Mouse (Mus musculus) MEL (cell line): ENCODE data around the gene Krtdap. TPM values are rescaled to one million over a fixed set of nuclear protein-coding genes. Genes with fewer than 3 reads are reported as not detected.
A peak's percentile ranks its signal among the peaks of the same experiment; 100 is the strongest.

Source experiments
- DNase-seq: peaks from one replicate; pipeline ENCODE4 v3.0.0; 2011; ENCODE audit warnings: low read depth, low spot score
- H3K27ac ChIP-seq: 2 replicates; pipeline ENCODE4 v1.5.1; 2012; ENCODE audit warnings: low read depth, mild to moderate bottlenecking, control low read depth, low read length, moderate library complexity; ENCODE audit not compliant: control insufficient read depth
- H3K27me3 ChIP-seq, 2 experiments: fragments of 150-350 bp in 1 of 2; sonication (generic) in 1 of 2; 2 replicates each; pipeline ENCODE4 v1.6.1; 2012; ENCODE audit warnings: low read length in 2 of 2, mild to moderate bottlenecking in 2 of 2, improper control_type of control experiment in 1 of 2, moderate library complexity in 1 of 2; ENCODE audit not compliant: insufficient read depth in 2 of 2, control insufficient read depth in 1 of 2
- H3K36me3 ChIP-seq, 2 experiments: 2 replicates each; pipeline ENCODE4 v1.6.1; 2012 to 2014; ENCODE audit warnings: low read length in 2 of 2, improper control_type of control experiment in 1 of 2, inconsistent platforms in 1 of 2, mild to moderate bottlenecking in 1 of 2; ENCODE audit not compliant: insufficient read depth in 2 of 2, control insufficient read depth in 1 of 2
- H3K4me1 ChIP-seq, 2 experiments: fragments of 150-350 bp in 1 of 2; sonication (generic) in 1 of 2; 2 replicates each; pipeline ENCODE4 v1.6.1; 2012; ENCODE audit warnings: low read length in 2 of 2, improper control_type of control experiment in 1 of 2, mild to moderate bottlenecking in 1 of 2; ENCODE audit not compliant: insufficient read depth in 2 of 2, control insufficient read depth in 1 of 2
- H3K4me3 ChIP-seq, 2 experiments: fragments of 150-350 bp in 1 of 2; sonication (generic) in 1 of 2; 2 replicates each; pipeline ENCODE4 v1.5.1; 2012; ENCODE audit warnings: low read depth in 2 of 2, low read length in 2 of 2, mild to moderate bottlenecking in 2 of 2, moderate library complexity in 2 of 2, control low read depth in 1 of 2, improper control_type of control experiment in 1 of 2; ENCODE audit not compliant: control insufficient read depth in 1 of 2, insufficient read depth in 1 of 2
- H3K79me2 ChIP-seq: 2 replicates; pipeline ENCODE4 v1.6.1; 2012; ENCODE audit warnings: mild to moderate bottlenecking, low read length, moderate library complexity; ENCODE audit not compliant: control insufficient read depth, poor library complexity, insufficient read depth
- H3K9ac ChIP-seq: 2 replicates; pipeline ENCODE4 v1.6.1; 2012; ENCODE audit warnings: low read depth, mild to moderate bottlenecking, control low read depth, low read length, moderate library complexity; ENCODE audit not compliant: control insufficient read depth, poor library complexity, severe bottlenecking
- H3K9me3 ChIP-seq: fragments of 150-350 bp; sonication (generic); replicated peaks from 2 replicates; pipeline ENCODE4 v1.6.1; 2012; ENCODE audit warnings: mild to moderate bottlenecking, low read length, improper control_type of control experiment, moderate library complexity; ENCODE audit not compliant: insufficient read depth
- CHD1 ChIP-seq: IDR thresholded peaks from 2 replicates; pipeline ENCODE4 v1.6.1; 2012; ENCODE audit warnings: low read depth, mild to moderate bottlenecking, inconsistent platforms, low read length, improper control_type of control experiment
- CTCF ChIP-seq, 3 experiments: IDR thresholded peaks in 2 of 3; conservative IDR thresholded peaks in 1 of 3; 2 replicates each; pipeline ENCODE4 v1.5.1; 2011 to 2012; ENCODE audit warnings: low read length in 3 of 3, low read depth in 2 of 3, mild to moderate bottlenecking in 2 of 3, improper control_type of control experiment in 1 of 3, inconsistent platforms in 1 of 3, mixed read lengths in 1 of 3, moderate library complexity in 1 of 3; ENCODE audit not compliant: control insufficient read depth in 1 of 3, insufficient read depth in 1 of 3, poor library complexity in 1 of 3, severe bottlenecking in 1 of 3
- E2F4 ChIP-seq: IDR thresholded peaks from 2 replicates; pipeline ENCODE4 v1.6.1; 2011; ENCODE audit warnings: low read depth, low read length, improper control_type of control experiment, borderline replicate concordance
- ETS1 ChIP-seq: IDR thresholded peaks from 2 replicates; pipeline ENCODE4 v1.6.1; 2012; ENCODE audit warnings: low read depth, mild to moderate bottlenecking, inconsistent platforms, low read length, improper control_type of control experiment, moderate library complexity
- JUND ChIP-seq: IDR thresholded peaks from 2 replicates; pipeline ENCODE4 v1.6.1; 2011; ENCODE audit warnings: low read depth, mild to moderate bottlenecking, improper control_type of control experiment, low read length
- KAT2A ChIP-seq: conservative IDR thresholded peaks from 2 replicates; pipeline ENCODE4 v1.6.1; 2012; ENCODE audit warnings: low read depth, low read length, improper control_type of control experiment, inconsistent platforms
- MAX ChIP-seq: IDR thresholded peaks from 2 replicates; pipeline ENCODE4 v1.6.1; 2011; ENCODE audit warnings: low read length, improper control_type of control experiment
- MEF2A ChIP-seq: IDR thresholded peaks from 2 replicates; pipeline ENCODE4 v1.6.1; 2014; ENCODE audit warnings: low read depth, mild to moderate bottlenecking, inconsistent platforms, low read length, improper control_type of control experiment; ENCODE audit not compliant: poor library complexity, insufficient replicate concordance, severe bottlenecking; ENCODE audit errors: extremely low read depth
- MXI1 ChIP-seq: IDR thresholded peaks from 2 replicates; pipeline ENCODE4 v1.6.1; 2011; ENCODE audit warnings: mild to moderate bottlenecking, low read depth, low read length, improper control_type of control experiment
- RAD21 ChIP-seq: IDR thresholded peaks from 2 replicates; pipeline ENCODE4 v1.6.1; 2011; ENCODE audit warnings: mild to moderate bottlenecking, low read depth, low read length, improper control_type of control experiment
- RCOR1 ChIP-seq: IDR thresholded peaks from 2 replicates; pipeline ENCODE4 v1.6.1; 2012; ENCODE audit warnings: low read depth, mild to moderate bottlenecking, inconsistent platforms, low read length, improper control_type of control experiment
- SMC3 ChIP-seq: IDR thresholded peaks from 2 replicates; pipeline ENCODE4 v1.6.1; 2011; ENCODE audit warnings: low read depth, low read length, improper control_type of control experiment
- TAL1 ChIP-seq: IDR thresholded peaks from 2 replicates; pipeline ENCODE4 v1.6.1; 2012; ENCODE audit warnings: mild to moderate bottlenecking, inconsistent platforms, low read length, moderate library complexity, mixed read lengths
- USF1 ChIP-seq: IDR thresholded peaks from 2 replicates; pipeline ENCODE4 v1.6.1; 2014; ENCODE audit warnings: low read depth, mild to moderate bottlenecking, inconsistent platforms, low read length, improper control_type of control experiment, moderate library complexity
- ZC3H11A ChIP-seq: IDR thresholded peaks from 2 replicates; pipeline ENCODE4 v1.6.1; 2012; ENCODE audit warnings: low read depth, mild to moderate bottlenecking, inconsistent platforms, low read length, improper control_type of control experiment
- ZKSCAN1 ChIP-seq: IDR thresholded peaks from 2 replicates; pipeline ENCODE4 v1.6.1; 2012; ENCODE audit warnings: low read depth, mild to moderate bottlenecking, inconsistent platforms, low read length, improper control_type of control experiment, moderate library complexity
- ZMIZ1 ChIP-seq: IDR thresholded peaks from 2 replicates; pipeline ENCODE4 v1.6.1; 2012; ENCODE audit warnings: low read depth, mild to moderate bottlenecking, inconsistent platforms, low read length, improper control_type of control experiment, moderate library complexity
- polyA plus RNA-seq, 2 experiments: library from polyadenylated mRNA; stranded (reverse) in 1 of 2; unstranded in 1 of 2; fragments of >175 nt in 1 of 2; fragments of >200 nt in 1 of 2; gene quantifications; 2 replicates each; pipeline versions ENCODE4 v1.2.1 to v1.2.4; 2012; ENCODE audit warnings: low replicate concordance in 2 of 2, low read depth in 1 of 2; ENCODE audit not compliant: insufficient read length in 2 of 2, insufficient read depth in 1 of 2, missing spikeins in 1 of 2
- total RNA-seq: library from RNA; depleted of rRNA; stranded (reverse); fragments of 300-350 nt; gene quantifications from 2 replicates; pipeline ENCODE4 v1.2.3, GENCODE M21; 2012

Gene Krtdap
- total and polyA plus RNA-seq, 3 experiments = not detected

DNA sequence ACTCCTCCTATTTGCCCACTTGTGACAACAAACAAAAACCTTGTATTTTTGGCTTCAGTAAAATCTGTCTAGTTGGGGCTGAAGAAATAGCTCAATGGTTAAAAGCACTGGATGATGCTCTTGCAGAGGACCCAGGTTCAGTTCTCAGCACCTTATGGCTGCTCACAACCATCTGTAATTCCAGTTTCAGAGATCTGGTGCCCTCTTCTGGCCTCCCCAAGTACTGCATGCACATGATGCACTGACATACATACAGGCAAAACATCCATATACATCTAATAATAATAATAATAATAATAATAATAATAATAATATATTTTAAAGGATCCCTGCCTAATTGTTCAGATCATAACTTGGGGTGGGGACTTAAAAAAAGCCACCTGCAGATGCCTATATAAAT lies 13.0 kb downstream of the Krtdap start:
- TF ChIP-seq ZKSCAN1 (no peak), ZMIZ1 (no peak), RAD21 (peak; percentile 34), ZC3H11A (no peak), SMC3 (peak; percentile 17; the same call in 1 of the 2 replicates), CTCF (IDR thresholded peaks at IDR 0.05 in 2 of 3, conservative IDR thresholded peaks at IDR 0.05 in 1 of 3; ENCODE audit: control insufficient read depth in 1 of 3, insufficient read depth in 1 of 3, low read depth in 2 of 3, low read length in 3 of 3, poor library complexity in 1 of 3, severe bottlenecking in 1 of 3) (peak; percentile 39 to 44 (median 40); a peak in 5 of 6 replicates)
- Histone ChIP-seq H3K9ac (no peak overlapping the region), H3K4me3 (no peak overlapping the region)

DNA sequence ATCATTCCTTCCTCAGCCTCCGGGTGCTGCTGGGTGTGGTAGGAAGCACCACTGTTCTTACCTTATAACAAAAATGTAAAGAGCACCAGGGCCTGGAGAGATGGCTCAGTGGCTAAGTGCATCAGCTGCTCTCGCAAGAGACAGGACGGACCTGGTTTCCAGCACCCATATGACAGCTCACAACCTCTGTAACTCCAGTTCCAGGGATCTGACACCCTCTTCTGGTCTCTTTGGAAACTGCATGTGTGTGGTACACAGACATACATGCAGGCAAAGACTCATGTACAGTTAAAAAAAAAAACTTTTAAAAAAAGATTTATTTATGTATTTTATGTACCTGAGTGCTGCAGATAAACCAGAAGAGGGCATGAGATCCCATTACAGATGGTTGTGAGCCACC lies 15.6 kb downstream of the Krtdap start:
- peak; percentile 22 for DNase-seq
- Histone ChIP-seq H3K4me3 (no peak overlapping the region), H3K9me3 (no peaks in the 10 kb centered on the region), H3K27me3 (peaks cover 0 to 4% of the 10 kb centered on the region in 2 experiments; a peak in 2 of 4 replicates), H3K36me3 (no peaks in the 10 kb centered on the region), H3K27ac (no peak overlapping the region), H3K9ac (no peak overlapping the region), H3K4me1 (no peaks in the 10 kb centered on the region; a peak in 1 of 4 replicates), H3K79me2 (no peaks in the 10 kb centered on the region)
- TF ChIP-seq CTCF (IDR thresholded peaks at IDR 0.05 in 2 of 3, conservative IDR thresholded peaks at IDR 0.05 in 1 of 3; ENCODE audit: control insufficient read depth in 1 of 3, insufficient read depth in 1 of 3, low read depth in 2 of 3, low read length in 3 of 3, poor library complexity in 1 of 3, severe bottlenecking in 1 of 3) (peak in 1 of 3 experiments; percentile 17; a peak in 1 of 6 replicates), ETS1 (no peak), RCOR1 (no peak), KAT2A (no peak), MEF2A (no peak), CHD1 (no peak), E2F4 (no peak), MXI1 (no peak), USF1 (no peak), RAD21 (peak; percentile 8), TAL1 (no peak), JUND (no peak), MAX (no peak)

More for the DNA sequence above, 13.0 kb downstream of the Krtdap start:
- DNase-seq = peak; percentile 37
- Histone ChIP-seq H3K4me1 (no peaks in the 10 kb centered on the region; a peak in 1 of 4 replicates), H3K36me3 (no peaks in the 10 kb centered on the region), H3K27ac (no peak overlapping the region), H3K27me3 (peaks cover 0 to 4% of the 10 kb centered on the region in 2 experiments; a peak in 2 of 4 replicates), H3K79me2 (no peaks in the 10 kb centered on the region), H3K9me3 (no peaks in the 10 kb centered on the region)
